Mouse (Mus musculus) R1 (cell line): ENCODE measurements around the gene Trim75.
"Not testable (repeated sequence)": the region's sequence is repeated elsewhere in the genome, so short reads cannot be mapped to it uniquely, and the experiment has no call there.

Source experiments
- DNase-seq: peaks from one replicate; pipeline ENCODE4 v3.0.0-alpha.2; 2018; ENCODE audit warnings: low read depth, low spot score

Trim75 gene

GRCm38 (mm10) chr8:64987731-64988130, at the start of gene Trim75:
TSS of gene Trim75 (minus strand) at chr8:64987831.
- DNase-seq, result no peak

GRCm38 (mm10) chr8:65037117-65037533, 49.5 kb upstream of the Trim75 start, which contains the start of gene Apela:
TSS of gene Apela (minus strand) at chr8:65037336.
- peak; percentile 92 for DNase-seq

DNA sequence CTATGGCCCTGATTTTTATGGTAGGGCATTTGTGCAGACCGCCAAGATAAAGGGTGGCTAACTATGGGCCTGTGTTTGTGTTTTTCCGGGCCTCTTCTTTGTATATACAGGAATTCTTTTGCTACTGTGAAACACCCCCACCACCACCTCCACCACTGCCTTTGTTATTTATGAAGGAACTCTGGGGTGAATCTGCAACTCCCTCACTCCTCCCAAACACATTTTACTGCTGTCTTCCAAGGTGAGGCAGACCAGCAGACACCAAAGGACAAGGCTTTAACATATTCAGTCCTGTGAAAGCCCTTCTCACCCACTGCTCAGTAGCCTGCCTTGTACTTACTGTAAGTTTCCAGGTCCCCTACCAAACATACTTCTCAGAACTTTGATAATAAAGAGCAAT, 46.5 kb upstream of the Trim75 start:
- peak; percentile 95 for DNase-seq

DNA sequence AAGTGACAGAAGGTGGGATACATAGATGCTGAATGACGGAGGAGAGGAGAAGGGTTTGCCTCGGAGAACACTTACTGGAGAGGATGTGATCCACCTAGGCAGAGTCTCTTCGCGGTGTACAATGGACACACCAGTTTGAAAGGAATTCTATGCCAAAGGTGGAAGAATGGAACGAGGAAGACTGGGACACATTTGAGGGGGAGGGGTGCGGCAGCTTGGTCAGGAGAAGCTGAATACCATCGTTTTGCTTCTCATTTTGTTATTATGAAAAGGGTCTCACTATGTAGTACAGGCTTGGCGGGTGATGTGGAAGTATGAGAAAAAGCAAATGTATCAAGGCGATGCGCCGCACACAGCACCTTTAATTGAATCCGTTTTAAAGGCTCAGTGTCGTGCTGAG, 45.4 kb upstream of the Trim75 start:
- no peak for DNase-seq

GRCm38 (mm10) chr8:65032107-65032506, 44.5 kb upstream of the Trim75 start:
- DNase-seq, result no peak

DNA sequence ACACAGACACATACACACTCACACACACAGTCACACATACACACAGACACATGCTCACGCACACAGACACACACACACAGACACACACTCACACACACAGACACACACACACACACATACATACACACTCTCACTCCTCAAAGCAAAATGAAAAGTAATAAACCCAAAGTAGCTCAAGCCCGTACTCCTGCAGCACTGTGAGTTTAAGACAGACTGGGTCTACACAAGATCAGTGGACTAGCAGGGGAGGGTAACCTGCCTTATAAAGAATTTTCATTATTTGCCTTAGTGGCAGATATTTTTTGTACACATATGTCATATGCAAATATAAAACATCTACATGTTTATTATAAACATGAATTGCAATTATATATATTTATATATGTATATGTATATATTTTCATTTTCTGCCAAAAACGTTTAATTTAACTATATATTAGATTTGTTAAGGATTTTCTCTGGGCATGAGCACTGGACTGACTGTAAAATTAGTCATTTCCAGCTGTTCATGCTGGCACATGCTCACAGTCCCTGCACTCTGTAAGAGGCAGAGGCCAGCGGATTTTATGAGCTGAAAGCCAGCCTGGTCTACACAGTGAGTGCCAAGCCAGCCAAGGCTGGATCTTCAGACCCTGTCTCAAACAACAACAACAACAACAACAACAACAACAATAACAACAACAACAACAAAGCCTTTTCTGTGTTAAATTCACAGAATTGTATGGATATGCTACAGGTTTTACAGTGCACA, 43.3 kb upstream of the Trim75 start:
- no peak for DNase-seq

DNA sequence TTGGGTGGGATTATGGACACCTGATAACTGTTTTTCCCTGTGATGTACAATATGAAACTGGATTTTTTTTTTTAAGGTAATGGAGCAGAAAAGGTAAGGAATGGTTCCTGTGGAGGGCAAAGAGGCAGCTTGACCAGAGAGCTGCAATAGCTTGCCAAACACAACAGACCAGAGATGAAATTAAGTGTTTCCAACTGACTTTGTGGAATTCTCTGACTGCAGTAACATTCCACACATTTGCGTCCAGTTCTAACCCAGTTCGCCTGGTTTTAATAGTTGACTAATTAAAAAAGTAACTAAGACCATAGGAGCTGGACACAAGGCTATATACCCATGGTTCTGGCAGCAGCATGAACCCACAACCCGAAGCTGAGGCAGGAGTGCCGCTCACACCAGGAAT, 42.1 kb upstream of the Trim75 start:
- no peak for DNase-seq

- peak; percentile 69 for DNase-seq
Measured at GRCm38 (mm10) chr8:65028959-65029686, 41.5 kb upstream of the Trim75 start.

GRCm38 (mm10) chr8:65022485-65022884, 34.9 kb upstream of the Trim75 start:
- peak; percentile 62 for DNase-seq

DNA sequence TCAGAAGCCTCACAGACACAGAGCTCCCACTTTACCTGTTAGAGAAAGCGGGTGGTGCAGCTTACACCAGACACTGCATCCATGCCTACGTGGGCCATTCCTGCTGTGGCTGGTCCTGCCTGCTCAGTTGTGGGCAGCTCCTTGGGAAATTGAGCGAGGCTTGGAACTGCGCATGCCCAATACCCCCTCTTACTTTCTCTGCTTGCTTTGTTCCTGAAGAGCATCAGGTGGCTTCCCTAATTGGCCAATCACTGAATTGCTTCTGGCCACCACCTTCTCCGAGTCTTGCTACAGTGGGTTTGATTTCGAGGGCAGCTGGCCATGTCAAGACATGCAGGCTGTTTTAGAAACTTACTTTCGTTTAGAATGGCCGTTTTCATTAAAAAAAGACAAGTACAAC, 30.8 kb upstream of the Trim75 start, which contains the start of the genes Trim61 and Trim60:
Gene Trim61, minus strand, starts transcription at position 101 of the 400 bp plus-strand sequence.
Gene Trim60, minus strand, starts transcription at position 162 of the 400 bp plus-strand sequence.
- no peak for DNase-seq

DNA sequence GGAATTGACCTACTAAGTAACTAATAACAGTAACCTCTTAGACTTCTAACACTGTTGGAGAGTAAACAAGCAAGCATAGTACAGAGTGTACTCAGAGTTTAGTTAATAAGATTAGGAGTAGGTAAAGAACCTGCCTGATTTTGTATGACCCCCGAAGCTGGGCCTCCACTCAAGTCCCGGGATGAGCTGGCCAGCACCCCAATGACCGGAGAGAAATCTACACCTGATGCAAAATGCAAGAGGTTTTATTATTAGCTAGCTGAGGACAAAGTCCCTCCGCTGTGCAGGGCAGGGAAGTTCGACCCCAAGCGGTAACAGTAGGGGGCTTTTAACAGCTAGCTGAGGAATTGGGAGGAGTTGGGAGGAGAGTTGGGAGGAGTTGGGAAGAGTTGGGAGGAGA, 20.0 kb upstream of the Trim75 start:
- DNase-seq, result not testable (repeated sequence)

GRCm38 (mm10) chr8:64998806-64999365, 11.3 kb upstream of the Trim75 start:
- DNase-seq, result no peak

GRCm38 (mm10) chr8:64983150-64983897, 4.3 kb downstream of the Trim75 start:
- DNase-seq, result peak; percentile 58

DNA sequence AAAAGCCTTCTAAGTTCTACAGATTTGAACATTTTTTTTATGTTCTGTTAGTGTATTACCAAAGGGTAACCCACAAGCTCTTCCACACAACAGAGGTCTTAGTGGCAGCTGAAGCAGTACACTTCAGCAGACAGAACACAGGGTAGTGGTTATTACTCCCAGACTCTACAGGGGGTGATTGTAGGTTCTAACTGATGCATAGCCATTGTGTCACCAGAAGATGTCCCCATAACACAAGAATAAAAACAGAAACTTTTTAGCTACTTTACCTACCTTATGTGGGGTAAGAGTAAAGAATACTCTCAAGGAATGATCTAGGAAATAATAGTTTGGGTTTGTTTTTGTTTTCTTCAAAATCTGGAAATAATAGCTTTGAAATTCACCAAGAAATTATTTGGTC, 24.8 kb downstream of the Trim75 start:
- no peak for DNase-seq

DNA sequence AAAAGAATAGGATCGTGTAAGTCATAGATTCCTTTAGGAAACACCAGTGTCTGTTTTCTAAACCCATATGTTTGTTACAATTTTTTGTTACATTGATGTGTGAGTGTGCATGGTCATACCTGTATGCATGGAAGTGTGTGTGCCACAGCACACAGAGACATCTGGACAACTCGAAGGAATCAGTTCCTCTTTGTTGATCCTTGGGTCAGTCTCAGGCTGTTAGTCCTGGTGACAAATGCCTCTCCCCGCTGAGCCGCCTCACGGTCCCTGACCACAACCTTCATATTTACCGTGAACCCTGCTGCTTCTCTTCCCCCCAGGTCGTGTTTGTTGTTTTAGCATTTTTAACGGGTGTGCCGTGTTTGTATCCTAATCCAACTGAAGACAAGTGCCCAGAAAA, 28.6 kb downstream of the Trim75 start:
- DNase-seq, result no peak

GRCm38 (mm10) chr8:64952101-64952500, 35.5 kb downstream of the Trim75 start:
- peak; percentile 94 for DNase-seq

DNA sequence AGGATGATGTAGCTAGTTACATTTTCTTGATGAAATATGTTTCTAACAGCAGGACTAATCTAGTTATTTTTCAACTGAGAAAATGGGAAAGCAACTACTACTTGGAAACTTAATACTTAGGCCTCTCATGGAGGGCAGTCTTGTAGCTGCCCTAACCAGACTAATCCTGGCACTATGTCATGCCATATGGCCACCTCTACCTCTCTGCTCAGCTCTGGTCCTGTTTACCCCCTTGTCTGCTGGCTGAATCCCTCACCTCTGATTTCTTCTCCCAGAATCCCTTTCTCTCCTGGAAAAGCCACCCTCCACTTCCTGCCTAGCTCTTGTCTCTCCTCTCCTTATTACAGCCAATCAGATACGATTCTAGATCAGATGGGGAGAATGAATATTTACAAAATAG, 39.3 kb downstream of the Trim75 start:
- DNase-seq, result no peak

- no peak for DNase-seq
Measured at GRCm38 (mm10) chr8:64947698-64948034, 40.0 kb downstream of the Trim75 start.

DNA sequence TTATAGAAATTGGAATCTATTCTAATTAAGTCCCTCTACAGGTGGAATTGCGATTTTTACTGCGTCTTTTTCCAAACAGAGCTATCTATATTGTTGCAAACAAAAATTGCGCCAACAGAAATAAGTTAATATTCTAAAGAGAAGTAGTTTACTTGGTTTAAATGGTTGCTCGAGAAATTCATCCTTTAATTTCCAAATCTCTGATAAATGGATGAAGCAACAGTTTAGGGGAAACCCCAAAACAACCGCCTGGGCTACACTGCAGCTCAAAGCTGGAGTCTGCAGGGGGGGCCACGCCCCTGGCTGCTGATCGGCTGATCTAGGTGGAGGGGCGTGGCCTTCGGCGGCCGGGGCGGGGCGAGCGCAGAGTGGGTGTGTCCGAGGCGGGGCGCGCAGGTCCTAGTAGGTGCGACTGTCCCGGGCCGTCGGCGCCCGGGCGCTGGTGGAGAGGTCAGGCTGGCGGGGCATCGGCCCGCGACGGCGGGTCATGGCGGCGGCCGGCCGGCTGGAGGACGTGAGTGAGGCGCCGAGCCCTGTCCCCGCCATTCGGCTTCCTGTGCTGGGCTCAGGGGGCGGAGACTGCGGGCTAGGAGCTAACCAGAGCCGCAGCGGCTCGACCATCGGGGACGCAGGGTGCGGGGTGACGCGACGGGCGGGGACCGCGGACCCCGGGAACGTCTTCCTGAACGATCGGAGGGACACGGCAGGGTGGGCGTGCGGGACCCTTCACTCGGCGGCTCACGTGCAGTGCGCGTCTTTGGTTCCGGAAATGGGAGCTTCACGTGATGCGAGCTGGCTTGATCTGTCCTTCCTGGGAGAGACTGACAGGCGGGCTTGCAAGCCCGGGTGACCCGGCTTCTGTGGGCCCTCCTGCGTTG, 40.6 kb downstream of the Trim75 start, which contains the start of gene Tmem192:
Gene Tmem192, plus strand, starts transcription at position 366 of the 878 bp plus-strand sequence.
- DNase-seq, result peak; percentile 89

DNA sequence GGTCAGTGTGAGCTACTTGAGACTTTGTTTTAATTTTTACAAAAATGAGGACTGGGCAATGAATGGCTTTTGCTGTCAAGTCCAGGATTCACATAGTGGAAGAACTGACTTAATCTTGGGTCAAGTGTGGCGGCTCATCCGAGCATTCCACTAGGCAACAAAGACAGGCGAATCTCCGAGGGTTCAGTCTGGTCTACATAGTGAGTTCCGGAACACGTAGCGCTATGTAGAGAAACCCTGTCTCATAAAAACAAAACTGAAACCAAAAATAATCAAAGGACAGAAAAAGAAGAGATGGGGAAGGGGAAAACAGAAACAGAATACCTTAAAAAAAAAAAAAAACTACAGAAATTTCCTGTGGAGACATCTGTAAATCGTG, 41.2 kb downstream of the Trim75 start:
- DNase-seq, result no peak

GRCm38 (mm10) chr8:64945606-64946005, 42.0 kb downstream of the Trim75 start:
- DNase-seq, result no peak
